ENCODE assay signal across 15 mouse cellular contexts in the genomic region with DNA sequence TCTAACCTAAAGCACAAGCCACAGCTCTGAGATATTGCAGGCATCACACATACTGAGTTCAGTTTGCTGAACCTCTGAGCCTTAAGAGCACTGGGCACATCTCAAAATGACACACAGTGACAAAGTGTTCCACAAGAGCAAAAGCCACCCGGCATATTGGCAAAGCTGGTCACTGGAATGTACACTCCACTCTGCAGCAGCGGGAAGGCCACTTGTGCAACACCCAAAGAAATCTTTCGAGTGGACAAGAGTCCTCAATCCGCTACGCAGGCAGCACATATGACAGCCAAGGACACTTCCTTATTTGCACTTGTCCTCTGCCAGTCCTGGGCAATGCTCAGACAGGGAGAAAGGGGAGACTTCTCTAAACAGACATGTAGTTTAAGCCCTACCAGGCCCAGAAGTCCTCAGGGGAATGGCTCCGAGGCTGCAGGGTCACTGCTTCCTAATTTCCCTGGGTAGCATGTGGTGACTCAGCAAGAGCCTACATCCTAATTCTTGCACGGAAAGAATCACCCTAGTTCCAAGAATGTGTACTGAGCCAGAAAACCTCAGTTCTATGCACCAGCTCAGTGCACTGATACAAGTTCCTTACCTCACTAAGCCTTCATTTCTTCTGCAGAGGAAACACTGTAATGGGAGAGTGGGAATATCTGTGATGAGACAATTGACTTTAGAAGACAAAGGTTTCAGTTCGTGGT.
A peak's percentile ranks its signal among the peaks of the same experiment; 100 is the strongest.
DNase-seq lines count a peak whose midpoint lies in the region.
"Had no signal": no experiment of that assay in that cellular context is flagged by ENCODE, and none has a peak within 500 bp of the region (broad histone marks: within the 10 kb centered on the region; RNA-seq: fewer than 3 reads in every experiment).

No protein-coding gene starts in this region.

- peak; percentile 1 to 3 for DNase-seq in adrenal gland, postnatal 36 days
- DNase-seq in adrenal gland, adult 8-10 months: no peak
- peak; percentile 1 for DNase-seq in 3134 (ENCODE audit: extremely low read depth, insufficient read length, low spot score)
- DNase-seq in brain, adult 2 months (ENCODE audit: low read depth, low spot score): peak; percentile 12
- peak; percentile 54 for DNase-seq in lung, postnatal 25 days (ENCODE audit: low spot score)
- no peak for DNase-seq in layer of hippocampus, postnatal 36 days
- no peak for DNase-seq in cerebellum, adult 18-20 months
- DNase-seq: cerebellum, postnatal 10 days; embryo, embryonic 11 days; gastrocnemius, postnatal 14 days; heart, postnatal 14 days; kidney, postnatal 10 days; layer of hippocampus, adult 9-11 months; liver, postnatal 0 days; thymus, postnatal 25 days had no signal

Comparison
In these comparisons a context has a peak if more than half of its experiments do, and no peak if none do; other contexts are left out.
1. DNase-seq: peak in adrenal gland, postnatal 36 days (2 of 2), 3134 (single experiment), brain, adult 2 months (single experiment) and lung, postnatal 25 days (single experiment); none in adrenal gland, adult 8-10 months (single experiment), layer of hippocampus, postnatal 36 days (0 of 2) and cerebellum, adult 18-20 months (0 of 2).